Mouse (Mus musculus) T-helper 2 cell (primary cell): ENCODE data around the gene Gm21992.

Experiments used
- in situ Hi-C: fragments of 300-600 bp; cut with MboI, MseI; formaldehyde crosslinking; loops from one replicate; pipeline ENCODE4 v1.15.1; 2025; ENCODE audit warnings: high pct_unique_total_duplicates

Gm21992 gene

GRCm38 (mm10) chr19:4712781-4713526 lies 98.5 kb downstream of the Gm21992 start:
- in situ Hi-C loops = no loop called here

- in situ Hi-C loops = no loop called here
Observed at GRCm38 (mm10) chr19:4712156-4712780, 99.1 kb downstream of the Gm21992 start.

- in situ Hi-C loops = no loop called here
Observed at GRCm38 (mm10) chr19:4711601-4712155, 99.7 kb downstream of the Gm21992 start.

- in situ Hi-C loops = no loop called here
Observed at GRCm38 (mm10) chr19:4711098-4711600, 100.3 kb downstream of the Gm21992 start, which contains the start of gene Sptbn2. TSS of gene Sptbn2 (plus strand) at chr19:4711167.

- in situ Hi-C loops = no loop called here
Observed at GRCm38 (mm10) chr19:4708765-4709164, 102.6 kb downstream of the Gm21992 start.

- in situ Hi-C loops = no loop called here
Observed at GRCm38 (mm10) chr19:4701221-4701620, 110.2 kb downstream of the Gm21992 start.

- in situ Hi-C loops = no loop called here
Observed at GRCm38 (mm10) chr19:4700656-4701055, 110.8 kb downstream of the Gm21992 start.

GRCm38 (mm10) chr19:4699821-4700220 lies 111.6 kb downstream of the Gm21992 start:
- in situ Hi-C loops = no loop called here

- in situ Hi-C loops = no loop called here
Observed at GRCm38 (mm10) chr19:4698856-4699255, 112.6 kb downstream of the Gm21992 start.

GRCm38 (mm10) chr19:4698205-4698677 lies 113.2 kb downstream of the Gm21992 start, which contains the start of gene Gm960:
TSS of gene Gm960 (minus strand) at chr19:4698668.
- in situ Hi-C loops = no loop called here

- in situ Hi-C loops = no loop called here
Observed at GRCm38 (mm10) chr19:4697721-4698120, 113.7 kb downstream of the Gm21992 start.

- in situ Hi-C loops = no loop called here
Observed at GRCm38 (mm10) chr19:4697121-4697520, 114.3 kb downstream of the Gm21992 start.

GRCm38 (mm10) chr19:4694346-4694745 lies 117.1 kb downstream of the Gm21992 start:
- in situ Hi-C loops = no loop called here
